Mouse (Mus musculus): ENCODE results near the gene Cxcl14. TPM values are rescaled to one million over a fixed set of nuclear protein-coding genes. Genes with fewer than 3 reads are reported as not detected.

The Cxcl14 gene
- total and polyA plus RNA-seq, 2 experiments, result 0.46 to 2.6 TPM

DNA sequence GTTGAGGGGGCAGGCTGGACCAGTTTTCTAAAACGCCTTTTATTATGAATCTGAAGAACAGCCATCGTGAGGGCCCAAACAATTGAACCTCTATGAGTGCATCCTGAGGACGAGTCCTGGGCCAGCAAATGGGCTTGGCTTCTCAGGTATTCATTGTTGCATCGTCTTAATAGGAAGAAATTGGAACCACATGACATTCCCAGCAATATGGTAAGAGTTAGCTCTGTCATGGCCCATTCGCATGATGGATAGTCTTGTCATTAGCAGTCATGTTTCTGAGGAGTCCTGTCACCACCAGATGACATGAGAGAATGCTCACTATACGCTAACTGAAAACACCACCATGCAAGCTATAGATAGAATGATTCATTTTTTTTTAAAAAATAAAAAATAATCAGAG lies 32.8 kb upstream of the Cxcl14 start:
- no peak overlapping the region for H3K27ac ChIP-seq (replicated peaks; ENCODE audit: insufficient read depth, low read depth, low read length)
- no peak for DNase-seq (ENCODE audit: extremely low read depth, low read depth, low spot score)
- WGBS, result 81% methylated on average over 6 of the region's 6 CpGs
- H3K4me3 ChIP-seq (ENCODE audit: insufficient read depth, low read depth, low read length), result no peak overlapping the region
- no peak overlapping the region for H3K9ac ChIP-seq (ENCODE audit: low read depth, low read length)
- no peaks in the 10 kb centered on the region for H3K79me2 ChIP-seq (ENCODE audit: control insufficient read depth, insufficient read depth, low read length)
- H3K4me1 ChIP-seq (ENCODE audit: control insufficient read depth, insufficient read depth, low read length), result no peaks in the 10 kb centered on the region
- no peak for TF ChIP-seq POLR2A (IDR thresholded peaks at IDR 0.05; ENCODE audit: extremely low read depth, insufficient read depth, low read length)
- no peak for TF ChIP-seq CTCF (IDR thresholded peaks at IDR 0.05; ENCODE audit: low read depth, low read length)
- H3K36me3 ChIP-seq (ENCODE audit: control insufficient read depth, insufficient read depth, low read length), result no peaks in the 10 kb centered on the region
- H3K27me3 ChIP-seq (ENCODE audit: control insufficient read depth, insufficient read depth, low read length), result no peaks in the 10 kb centered on the region

DNA sequence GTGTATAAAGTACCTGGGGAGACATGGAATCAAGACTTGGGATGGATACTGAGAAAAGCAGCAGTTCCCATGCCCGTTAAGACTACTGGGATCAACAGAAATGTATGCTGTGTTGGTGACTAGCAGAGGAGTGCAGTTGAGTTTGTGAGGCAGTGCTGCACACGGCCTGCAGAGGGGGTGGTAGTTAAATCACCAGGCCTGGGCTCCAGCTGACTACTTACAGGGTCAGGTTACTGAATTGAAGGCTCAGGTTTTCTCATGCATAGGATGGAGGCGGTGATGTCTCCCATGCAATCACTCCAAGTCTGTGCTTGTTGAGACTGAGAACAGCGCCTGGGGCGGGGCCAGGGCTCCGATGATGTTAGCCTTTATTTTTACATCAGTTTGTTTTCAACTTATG lies 31.4 kb upstream of the Cxcl14 start:
- 30% methylated on average over 6 of the region's 6 CpGs for WGBS
- H3K79me2 ChIP-seq (ENCODE audit: control insufficient read depth, insufficient read depth, low read length), result no peaks in the 10 kb centered on the region
- H3K4me1 ChIP-seq (ENCODE audit: control insufficient read depth, insufficient read depth, low read length), result no peaks in the 10 kb centered on the region
- H3K27me3 ChIP-seq (ENCODE audit: control insufficient read depth, insufficient read depth, low read length), result no peaks in the 10 kb centered on the region
- no peak overlapping the region for H3K9ac ChIP-seq (ENCODE audit: low read depth, low read length)
- H3K4me3 ChIP-seq (ENCODE audit: insufficient read depth, low read depth, low read length), result no peak overlapping the region
- DNase-seq (ENCODE audit: extremely low read depth, low read depth, low spot score), result peak; percentile 12
- no peak overlapping the region for H3K27ac ChIP-seq (replicated peaks; ENCODE audit: insufficient read depth, low read depth, low read length)
- TF ChIP-seq CTCF (IDR thresholded peaks at IDR 0.05; ENCODE audit: low read depth, low read length), result peak; percentile 78
- no peak for TF ChIP-seq POLR2A (IDR thresholded peaks at IDR 0.05; ENCODE audit: extremely low read depth, insufficient read depth, low read length)
- no peaks in the 10 kb centered on the region for H3K36me3 ChIP-seq (ENCODE audit: control insufficient read depth, insufficient read depth, low read length)

DNA sequence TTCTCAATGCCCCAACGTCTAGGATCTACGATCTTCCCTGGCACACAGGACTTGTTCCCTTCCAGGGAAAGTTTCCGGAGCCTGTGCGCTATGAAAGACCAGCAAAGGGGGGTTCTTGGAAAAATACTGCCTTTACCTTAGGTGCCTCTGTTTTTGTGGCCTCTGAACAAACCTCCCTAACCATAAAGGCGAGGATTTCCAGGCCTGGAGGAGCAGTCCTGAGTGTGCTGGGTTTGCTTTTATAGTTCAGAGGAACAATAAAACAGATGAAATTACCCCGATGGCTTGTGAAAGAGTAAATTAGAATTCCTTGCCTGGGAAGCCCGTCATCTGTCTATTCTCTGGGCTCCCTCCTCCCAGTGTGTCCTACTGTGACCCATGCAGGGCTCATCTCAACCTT lies 25.3 kb upstream of the Cxcl14 start:
- no peaks in the 10 kb centered on the region for H3K4me1 ChIP-seq (ENCODE audit: control insufficient read depth, insufficient read depth, low read length)
- WGBS, result 85% methylated on average over 7 of the region's 7 CpGs
- no peak overlapping the region for H3K4me3 ChIP-seq (ENCODE audit: insufficient read depth, low read depth, low read length)
- no peaks in the 10 kb centered on the region for H3K79me2 ChIP-seq (ENCODE audit: control insufficient read depth, insufficient read depth, low read length)
- no peaks in the 10 kb centered on the region for H3K27me3 ChIP-seq (ENCODE audit: control insufficient read depth, insufficient read depth, low read length)
- no peak for DNase-seq (ENCODE audit: extremely low read depth, low read depth, low spot score)
- no peaks in the 10 kb centered on the region for H3K36me3 ChIP-seq (ENCODE audit: control insufficient read depth, insufficient read depth, low read length)
- no peak overlapping the region for H3K27ac ChIP-seq (replicated peaks; ENCODE audit: insufficient read depth, low read depth, low read length)
- TF ChIP-seq CTCF (IDR thresholded peaks at IDR 0.05; ENCODE audit: low read depth, low read length) (no peak), POLR2A (IDR thresholded peaks at IDR 0.05; ENCODE audit: extremely low read depth, insufficient read depth, low read length) (no peak)
- no peak overlapping the region for H3K9ac ChIP-seq (ENCODE audit: low read depth, low read length)

DNA sequence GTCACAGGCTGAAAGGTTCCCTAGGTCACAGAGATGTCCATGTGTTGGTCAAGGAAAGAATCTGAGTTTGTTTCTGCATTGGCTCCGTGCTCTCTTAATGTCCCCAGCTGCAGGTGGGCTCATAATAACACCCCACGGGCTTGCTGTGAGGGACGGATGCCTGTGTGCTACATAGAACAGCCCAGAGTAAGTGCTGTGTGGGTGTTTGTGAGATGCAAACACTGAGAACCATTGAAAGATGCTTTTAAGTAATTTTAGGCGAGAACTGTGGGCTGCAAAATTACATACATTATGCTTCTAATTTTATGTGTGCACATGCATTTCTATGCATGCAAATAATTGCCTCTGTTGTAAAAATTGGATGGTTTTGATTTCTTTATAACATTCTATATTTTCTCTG lies 20.6 kb upstream of the Cxcl14 start:
- no peak for DNase-seq (ENCODE audit: extremely low read depth, low read depth, low spot score)
- Histone ChIP-seq H3K27me3 (ENCODE audit: control insufficient read depth, insufficient read depth, low read length) (no peaks in the 10 kb centered on the region), H3K79me2 (ENCODE audit: control insufficient read depth, insufficient read depth, low read length) (no peaks in the 10 kb centered on the region), H3K36me3 (ENCODE audit: control insufficient read depth, insufficient read depth, low read length) (no peaks in the 10 kb centered on the region), H3K9ac (ENCODE audit: low read depth, low read length) (no peak overlapping the region), H3K4me1 (ENCODE audit: control insufficient read depth, insufficient read depth, low read length) (no peaks in the 10 kb centered on the region), H3K4me3 (ENCODE audit: insufficient read depth, low read depth, low read length) (no peak overlapping the region), H3K27ac (replicated peaks; ENCODE audit: insufficient read depth, low read depth, low read length) (no peak overlapping the region)
- TF ChIP-seq POLR2A (IDR thresholded peaks at IDR 0.05; ENCODE audit: extremely low read depth, insufficient read depth, low read length) (no peak), CTCF (IDR thresholded peaks at IDR 0.05; ENCODE audit: low read depth, low read length) (no peak)
- WGBS, result 76% methylated on average over 4 of the region's 4 CpGs

DNA sequence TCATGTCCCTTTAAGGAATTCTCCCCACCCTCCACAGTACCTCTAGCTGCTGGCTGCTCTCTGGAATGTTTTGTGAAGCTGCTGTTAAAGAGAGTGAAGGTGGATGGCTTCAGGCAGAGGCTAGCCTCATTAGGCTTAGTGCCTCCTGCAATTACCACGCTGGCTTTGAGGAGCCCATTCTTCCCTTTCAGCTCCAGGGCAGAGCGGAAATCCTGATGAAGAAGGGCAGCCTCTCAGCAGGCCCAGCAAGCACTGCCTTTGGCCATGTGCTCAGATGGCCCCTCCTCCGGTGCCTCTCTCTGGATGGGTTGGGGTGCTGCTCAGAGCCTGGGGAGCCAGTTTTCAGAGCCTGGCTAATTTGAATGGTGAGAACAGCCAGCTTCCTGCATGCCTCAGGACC lies 18.9 kb upstream of the Cxcl14 start:
- no peaks in the 10 kb centered on the region for H3K79me2 ChIP-seq (ENCODE audit: control insufficient read depth, insufficient read depth, low read length)
- no peaks in the 10 kb centered on the region for H3K36me3 ChIP-seq (ENCODE audit: control insufficient read depth, insufficient read depth, low read length)
- H3K27me3 ChIP-seq (ENCODE audit: control insufficient read depth, insufficient read depth, low read length), result no peaks in the 10 kb centered on the region
- H3K4me3 ChIP-seq (ENCODE audit: insufficient read depth, low read depth, low read length), result no peak overlapping the region
- no peak for DNase-seq (ENCODE audit: extremely low read depth, low read depth, low spot score)
- TF ChIP-seq POLR2A (IDR thresholded peaks at IDR 0.05; ENCODE audit: extremely low read depth, insufficient read depth, low read length) (no peak), CTCF (IDR thresholded peaks at IDR 0.05; ENCODE audit: low read depth, low read length) (no peak)
- WGBS, result 70% methylated on average over 3 of the region's 3 CpGs
- no peaks in the 10 kb centered on the region for H3K4me1 ChIP-seq (ENCODE audit: control insufficient read depth, insufficient read depth, low read length)
- no peak overlapping the region for H3K27ac ChIP-seq (replicated peaks; ENCODE audit: insufficient read depth, low read depth, low read length)
- no peak overlapping the region for H3K9ac ChIP-seq (ENCODE audit: low read depth, low read length)

DNA sequence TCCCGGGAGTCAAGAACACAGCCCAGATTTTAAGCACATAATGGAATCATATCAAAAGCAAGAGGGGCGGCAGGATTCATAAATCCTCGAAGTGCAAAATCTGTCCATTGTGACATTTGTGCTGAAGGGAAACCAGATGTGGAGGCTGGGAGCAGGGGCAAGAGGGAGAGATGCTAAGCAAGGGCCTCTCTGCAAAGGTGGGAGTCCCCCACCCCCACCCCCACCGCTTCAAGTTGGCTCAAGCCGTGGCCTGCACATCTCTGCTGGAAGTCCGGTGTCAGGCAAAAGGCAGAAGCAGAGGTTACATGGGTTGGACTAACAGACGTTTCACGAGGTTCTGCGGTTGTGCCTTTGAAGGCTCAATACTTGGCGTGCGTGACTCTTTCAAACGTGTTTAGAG lies 8.7 kb upstream of the Cxcl14 start:
- H3K27me3 ChIP-seq (ENCODE audit: control insufficient read depth, insufficient read depth, low read length), result no peaks in the 10 kb centered on the region
- no peaks in the 10 kb centered on the region for H3K79me2 ChIP-seq (ENCODE audit: control insufficient read depth, insufficient read depth, low read length)
- TF ChIP-seq CTCF (IDR thresholded peaks at IDR 0.05; ENCODE audit: low read depth, low read length) (no peak), POLR2A (IDR thresholded peaks at IDR 0.05; ENCODE audit: extremely low read depth, insufficient read depth, low read length) (no peak)
- no peak overlapping the region for H3K9ac ChIP-seq (ENCODE audit: low read depth, low read length)
- H3K36me3 ChIP-seq (ENCODE audit: control insufficient read depth, insufficient read depth, low read length), result no peaks in the 10 kb centered on the region
- H3K4me1 ChIP-seq (ENCODE audit: control insufficient read depth, insufficient read depth, low read length), result no peaks in the 10 kb centered on the region
- DNase-seq (ENCODE audit: extremely low read depth, low read depth, low spot score), result no peak
- WGBS, result 79% methylated on average over 12 of the region's 12 CpGs
- H3K4me3 ChIP-seq (ENCODE audit: insufficient read depth, low read depth, low read length), result no peak overlapping the region
- no peak overlapping the region for H3K27ac ChIP-seq (replicated peaks; ENCODE audit: insufficient read depth, low read depth, low read length)

All from liver, adult 2 months (tissue).